Mouse (Mus musculus): ENCODE measurements at regions not wholly inside any gene's neighbourhood (a gene's known extent, or its start where the extent isn't known, plus 50 kb on each side); places are given as distances from the start of the nearest gene placed in this dataset.

- no peak for ATAC-seq
Measured at GRCm38 (mm10) chr7:83077919-83078265, 210.8 kb downstream of the Mex3b start.

GRCm38 (mm10) chr7:83078695-83079094, 211.6 kb downstream of the Mex3b start:
- no peak for ATAC-seq

GRCm38 (mm10) chr7:83079842-83080241, 212.7 kb downstream of the Mex3b start:
- ATAC-seq: no peak

GRCm38 (mm10) chr7:83084496-83085082, 217.5 kb downstream of the Mex3b start:
- ATAC-seq: no peak

- no peak for ATAC-seq
Measured at GRCm38 (mm10) chr7:83085547-83086158, 218.5 kb downstream of the Mex3b start.

GRCm38 (mm10) chr7:83087408-83087807, 220.3 kb downstream of the Mex3b start:
- no peak for ATAC-seq

- ATAC-seq: no peak
Measured at GRCm38 (mm10) chr7:83088125-83088524, 221.0 kb downstream of the Mex3b start.

- ATAC-seq: no peak
Measured at GRCm38 (mm10) chr7:83089330-83089982, 222.3 kb downstream of the Mex3b start.

GRCm38 (mm10) chr7:83093923-83094355, 226.8 kb downstream of the Mex3b start:
- ATAC-seq: no peak

GRCm38 (mm10) chr7:83094899-83095298, 227.8 kb downstream of the Mex3b start:
- ATAC-seq: no peak

- no peak for ATAC-seq
Measured at GRCm38 (mm10) chr7:83095593-83095992, 228.5 kb downstream of the Mex3b start.

- ATAC-seq: no peak
Measured at GRCm38 (mm10) chr7:83104426-83104825, 237.3 kb downstream of the Mex3b start.

GRCm38 (mm10) chr7:83105672-83106071, 238.5 kb downstream of the Mex3b start:
- ATAC-seq: no peak

GRCm38 (mm10) chr7:83111217-83111823, 244.2 kb downstream of the Mex3b start:
- no peak for ATAC-seq

- peak; percentile 95 for ATAC-seq
Measured at GRCm38 (mm10) chr7:83116487-83116886, 249.4 kb downstream of the Mex3b start.

- ATAC-seq: no peak
Measured at GRCm38 (mm10) chr7:83117065-83117464, 249.9 kb downstream of the Mex3b start.

- no peak for ATAC-seq
Measured at GRCm38 (mm10) chr7:83126196-83126595, 259.1 kb downstream of the Mex3b start.

- no peak for ATAC-seq
Measured at GRCm38 (mm10) chr7:83140216-83140615, 273.1 kb downstream of the Mex3b start.

- no peak for ATAC-seq
Measured at GRCm38 (mm10) chr7:83140658-83141057, 273.5 kb downstream of the Mex3b start.

GRCm38 (mm10) chr7:83144018-83144417, 276.9 kb downstream of the Mex3b start:
- ATAC-seq: peak; percentile 80

- no peak for ATAC-seq
Measured at GRCm38 (mm10) chr7:83145551-83145950, 278.4 kb downstream of the Mex3b start.

GRCm38 (mm10) chr7:83161226-83161625, 294.1 kb downstream of the Mex3b start:
- ATAC-seq: no peak

GRCm38 (mm10) chr7:83162868-83163267, 295.7 kb downstream of the Mex3b start:
- no peak for ATAC-seq

GRCm38 (mm10) chr7:83179403-83179802, 312.3 kb downstream of the Mex3b start:
- ATAC-seq: no peak

All from inflammation-experienced regulatory T-cells, adult 6 months (primary cell).